Mouse (Mus musculus): Measurements from ENCODE around the gene Tmcc1. TPM values are rescaled to one million over a fixed set of nuclear protein-coding genes. Genes with fewer than 3 reads are reported as not detected.

Gene Tmcc1
- polyA plus RNA-seq, 1 experiment from 2014 or later = 11.1 TPM

- H3K4me2 ChIP-seq (ENCODE audit: low read depth, low read length) = no peak overlapping the region
- no peak overlapping the region for H3K4me3 ChIP-seq (ENCODE audit: low read length)
- H3K9me3 ChIP-seq (ENCODE audit: control insufficient read depth, low read length) = no peaks in the 10 kb centered on the region
- peaks cover 2% of the 10 kb centered on the region; the same call in 1 of the 2 replicates for H3K4me1 ChIP-seq (replicated peaks; ENCODE audit: control insufficient read depth, insufficient read depth, low read length)
- no peak for ATAC-seq (ENCODE audit: low read depth)
- H3K27ac ChIP-seq (ENCODE audit: low read length) = no peak overlapping the region
- no peak overlapping the region for H3K9ac ChIP-seq (ENCODE audit: low read length)
- H3K27me3 ChIP-seq (ENCODE audit: control insufficient read depth, insufficient read depth, low read depth, low read length) = no peaks in the 10 kb centered on the region
- WGBS = 51% methylated on average over 13 of the region's 13 CpGs
- H3K36me3 ChIP-seq (ENCODE audit: control insufficient read depth, insufficient read depth, low read length) = no peaks in the 10 kb centered on the region
These were observed 136.5 kb downstream of the Tmcc1 start for GRCm38 (mm10) chr6:116056676-116057264.

- Histone ChIP-seq H3K4me3 (ENCODE audit: low read length) (no peak overlapping the region), H3K4me2 (ENCODE audit: low read depth, low read length) (no peak overlapping the region), H3K9ac (ENCODE audit: low read length) (no peak overlapping the region), H3K27ac (ENCODE audit: low read length) (no peak overlapping the region), H3K9me3 (ENCODE audit: control insufficient read depth, low read length) (no peaks in the 10 kb centered on the region), H3K36me3 (ENCODE audit: control insufficient read depth, insufficient read depth, low read length) (no peaks in the 10 kb centered on the region), H3K27me3 (ENCODE audit: control insufficient read depth, insufficient read depth, low read depth, low read length) (no peaks in the 10 kb centered on the region), H3K4me1 (replicated peaks; ENCODE audit: control insufficient read depth, insufficient read depth, low read length) (peaks cover 2% of the 10 kb centered on the region; the same call in 1 of the 2 replicates)
- no peak for ATAC-seq (ENCODE audit: low read depth)
- 89% methylated on average over 2 of the region's 2 CpGs for WGBS
These were observed 137.5 kb downstream of the Tmcc1 start for GRCm38 (mm10) chr6:116055766-116056165.

- no peak overlapping the region for H3K4me3 ChIP-seq (ENCODE audit: low read length)
- H3K36me3 ChIP-seq (ENCODE audit: control insufficient read depth, insufficient read depth, low read length) = no peaks in the 10 kb centered on the region
- 71% methylated on average over 1 of the region's 1 CpGs for WGBS
- no peaks in the 10 kb centered on the region for H3K9me3 ChIP-seq (ENCODE audit: control insufficient read depth, low read length)
- no peak for ATAC-seq (ENCODE audit: low read depth)
- peaks cover 2% of the 10 kb centered on the region; the same call in 1 of the 2 replicates for H3K4me1 ChIP-seq (replicated peaks; ENCODE audit: control insufficient read depth, insufficient read depth, low read length)
- no peak overlapping the region for H3K27ac ChIP-seq (ENCODE audit: low read length)
- H3K4me2 ChIP-seq (ENCODE audit: low read depth, low read length) = no peak overlapping the region
- H3K27me3 ChIP-seq (ENCODE audit: control insufficient read depth, insufficient read depth, low read depth, low read length) = no peaks in the 10 kb centered on the region
- no peak overlapping the region for H3K9ac ChIP-seq (ENCODE audit: low read length)
These were observed 138.2 kb downstream of the Tmcc1 start for GRCm38 (mm10) chr6:116055001-116055471.

- no peak for ATAC-seq (ENCODE audit: low read depth)
- H3K27ac ChIP-seq (ENCODE audit: low read length) = no peak overlapping the region
These were observed 145.4 kb downstream of the Tmcc1 start for GRCm38 (mm10) chr6:116047896-116048295.

GRCm38 (mm10) chr6:116047366-116047765 lies 145.9 kb downstream of the Tmcc1 start:
- H3K27ac ChIP-seq (ENCODE audit: low read length) = no peak overlapping the region
- 52% methylated on average over 3 of the region's 3 CpGs for WGBS
- no peak overlapping the region for H3K4me3 ChIP-seq (ENCODE audit: low read length)
- no peak for ATAC-seq (ENCODE audit: low read depth)
- H3K4me2 ChIP-seq (ENCODE audit: low read depth, low read length) = no peak overlapping the region
- no peak overlapping the region for H3K9ac ChIP-seq (ENCODE audit: low read length)
- H3K4me1 ChIP-seq (replicated peaks; ENCODE audit: control insufficient read depth, insufficient read depth, low read length) = no peaks in the 10 kb centered on the region
- H3K27me3 ChIP-seq (ENCODE audit: control insufficient read depth, insufficient read depth, low read depth, low read length) = no peaks in the 10 kb centered on the region
- H3K9me3 ChIP-seq (ENCODE audit: control insufficient read depth, low read length) = no peaks in the 10 kb centered on the region
- no peaks in the 10 kb centered on the region for H3K36me3 ChIP-seq (ENCODE audit: control insufficient read depth, insufficient read depth, low read length)

More at GRCm38 (mm10) chr6:116047896-116048295, 145.4 kb downstream of the Tmcc1 start:
- Histone ChIP-seq H3K27me3 (ENCODE audit: control insufficient read depth, insufficient read depth, low read depth, low read length) (no peaks in the 10 kb centered on the region), H3K4me2 (ENCODE audit: low read depth, low read length) (no peak overlapping the region), H3K9ac (ENCODE audit: low read length) (no peak overlapping the region), H3K4me3 (ENCODE audit: low read length) (no peak overlapping the region), H3K36me3 (ENCODE audit: control insufficient read depth, insufficient read depth, low read length) (no peaks in the 10 kb centered on the region), H3K4me1 (replicated peaks; ENCODE audit: control insufficient read depth, insufficient read depth, low read length) (no peaks in the 10 kb centered on the region), H3K9me3 (ENCODE audit: control insufficient read depth, low read length) (no peaks in the 10 kb centered on the region)
- 42% methylated on average over 1 of the region's 1 CpGs for WGBS

- ATAC-seq (ENCODE audit: low read depth) = no peak
- WGBS = 40% methylated on average over 2 of the region's 2 CpGs
- H3K9ac ChIP-seq (ENCODE audit: low read length) = no peak overlapping the region
- H3K36me3 ChIP-seq (ENCODE audit: control insufficient read depth, insufficient read depth, low read length) = no peaks in the 10 kb centered on the region
- no peak overlapping the region for H3K4me2 ChIP-seq (ENCODE audit: low read depth, low read length)
- H3K9me3 ChIP-seq (ENCODE audit: control insufficient read depth, low read length) = no peaks in the 10 kb centered on the region
- H3K4me3 ChIP-seq (ENCODE audit: low read length) = no peak overlapping the region
- H3K4me1 ChIP-seq (replicated peaks; ENCODE audit: control insufficient read depth, insufficient read depth, low read length) = no peaks in the 10 kb centered on the region
- H3K27me3 ChIP-seq (ENCODE audit: control insufficient read depth, insufficient read depth, low read depth, low read length) = no peaks in the 10 kb centered on the region
- no peak overlapping the region for H3K27ac ChIP-seq (ENCODE audit: low read length)
These were observed 149.2 kb downstream of the Tmcc1 start for GRCm38 (mm10) chr6:116044039-116044438.

GRCm38 (mm10) chr6:116038222-116038621 lies 155.1 kb downstream of the Tmcc1 start:
- Histone ChIP-seq H3K36me3 (ENCODE audit: control insufficient read depth, insufficient read depth, low read length) (no peaks in the 10 kb centered on the region), H3K9ac (ENCODE audit: low read length) (no peak overlapping the region), H3K27me3 (ENCODE audit: control insufficient read depth, insufficient read depth, low read depth, low read length) (no peaks in the 10 kb centered on the region), H3K4me1 (replicated peaks; ENCODE audit: control insufficient read depth, insufficient read depth, low read length) (no peaks in the 10 kb centered on the region), H3K4me3 (ENCODE audit: low read length) (no peak overlapping the region), H3K4me2 (ENCODE audit: low read depth, low read length) (no peak overlapping the region), H3K27ac (ENCODE audit: low read length) (no peak overlapping the region), H3K9me3 (ENCODE audit: control insufficient read depth, low read length) (no peaks in the 10 kb centered on the region)
- no peak for ATAC-seq (ENCODE audit: low read depth)
- WGBS = 85% methylated on average over 2 of the region's 2 CpGs

- Histone ChIP-seq H3K9ac (ENCODE audit: low read length) (no peak overlapping the region), H3K27me3 (ENCODE audit: control insufficient read depth, insufficient read depth, low read depth, low read length) (no peaks in the 10 kb centered on the region), H3K4me2 (ENCODE audit: low read depth, low read length) (no peak overlapping the region), H3K4me3 (ENCODE audit: low read length) (no peak overlapping the region), H3K4me1 (replicated peaks; ENCODE audit: control insufficient read depth, insufficient read depth, low read length) (no peaks in the 10 kb centered on the region), H3K9me3 (ENCODE audit: control insufficient read depth, low read length) (no peaks in the 10 kb centered on the region), H3K36me3 (ENCODE audit: control insufficient read depth, insufficient read depth, low read length) (no peaks in the 10 kb centered on the region), H3K27ac (ENCODE audit: low read length) (no peak overlapping the region)
- WGBS = 82% methylated on average over 5 of the region's 5 CpGs
- no peak for ATAC-seq (ENCODE audit: low read depth)
These were observed 155.9 kb downstream of the Tmcc1 start for GRCm38 (mm10) chr6:116037281-116037831.

GRCm38 (mm10) chr6:116036555-116036954 lies 156.7 kb downstream of the Tmcc1 start:
- no peaks in the 10 kb centered on the region for H3K27me3 ChIP-seq (ENCODE audit: control insufficient read depth, insufficient read depth, low read depth, low read length)
- ATAC-seq (ENCODE audit: low read depth) = no peak
- H3K36me3 ChIP-seq (ENCODE audit: control insufficient read depth, insufficient read depth, low read length) = no peaks in the 10 kb centered on the region
- WGBS = 92% methylated on average over 2 of the region's 2 CpGs
- H3K4me1 ChIP-seq (replicated peaks; ENCODE audit: control insufficient read depth, insufficient read depth, low read length) = no peaks in the 10 kb centered on the region
- no peak overlapping the region for H3K4me3 ChIP-seq (ENCODE audit: low read length)
- no peak overlapping the region for H3K4me2 ChIP-seq (ENCODE audit: low read depth, low read length)
- no peak overlapping the region for H3K27ac ChIP-seq (ENCODE audit: low read length)
- H3K9ac ChIP-seq (ENCODE audit: low read length) = no peak overlapping the region
- H3K9me3 ChIP-seq (ENCODE audit: control insufficient read depth, low read length) = no peaks in the 10 kb centered on the region
